Mouse (Mus musculus) gastrocnemius, postnatal 36 days (tissue): Measurements from ENCODE around the gene Foxa3. TPM values are rescaled to one million over a fixed set of nuclear protein-coding genes. Genes with fewer than 3 reads are reported as not detected.
A peak's percentile ranks its signal among the peaks of the same experiment; 100 is the strongest.
"Not testable (repeated sequence)": the region's sequence is repeated elsewhere in the genome, so short reads cannot be mapped to it uniquely, and the experiment has no call there.

ENCODE experiments used
- DNase-seq, 2 experiments: peaks; one replicate each; pipeline ENCODE4 v3.0.0; 2022
- intact Hi-C: fragments of 180-260 bp; cut with DNase I; formaldehyde crosslinking; loops from one replicate; pipeline ENCODE4 v1.15.1; 2025
- long read RNA-seq, 2 experiments: library from polyadenylated mRNA; stranded (forward); transcript quantifications; one replicate each; pipeline ENCODE4 v2.0.0; 2021
- total RNA-seq, 2 experiments: library from RNA; stranded (reverse); gene quantifications; 2 replicates each; pipeline ENCODE4 v1.2.3; 2021

Gene Foxa3
- not detected for total RNA-seq
- long read RNA-seq, experiment 1, result 0 reads
- long read RNA-seq, experiment 2, result 0 reads

GRCm38 (mm10) chr7:19023357-19023814 lies at the start of gene Foxa3:
TSS of gene Foxa3 (minus strand) at chr7:19023538.
- intact Hi-C loops, result loop anchor here (2.0 kb wide), 1 partner anchor 15 kb away; no protein-coding TSS in a partner anchor
- DNase-seq, result peak; percentile 50 to 54

- DNase-seq, intact Hi-C loops: not testable (repeated sequence)
Observed at GRCm38 (mm10) chr7:19071024-19071423, 47.7 kb upstream of the Foxa3 start.

GRCm38 (mm10) chr7:19069500-19069899 lies 46.2 kb upstream of the Foxa3 start:
- intact Hi-C loops, result loop anchor here (2.0 kb wide), 1 partner anchor 23 kb away; no protein-coding TSS in a partner anchor
- DNase-seq, result no peak

- DNase-seq, result peak in 1 of 2 experiments; percentile 69
- intact Hi-C loops, result loop anchor here (2.0 kb wide), 1 partner anchor 24 kb away; no protein-coding TSS in a partner anchor
Observed at GRCm38 (mm10) chr7:19068707-19069106, 45.4 kb upstream of the Foxa3 start.

- intact Hi-C loops, result loop anchor here (2.0 kb wide), 1 partner anchor 25 kb away; no protein-coding TSS in a partner anchor
- DNase-seq, result peak in 1 of 2 experiments; percentile 15
Observed at GRCm38 (mm10) chr7:19067935-19068334, 44.6 kb upstream of the Foxa3 start.

GRCm38 (mm10) chr7:19067063-19067462 lies 43.7 kb upstream of the Foxa3 start:
- intact Hi-C loops, result no loop called here
- DNase-seq, result no peak

GRCm38 (mm10) chr7:19065896-19066295 lies 42.6 kb upstream of the Foxa3 start:
- intact Hi-C loops, result no loop called here
- no peak for DNase-seq

- intact Hi-C loops, result no loop called here
- DNase-seq, result no peak
Observed at GRCm38 (mm10) chr7:19057405-19057804, 34.1 kb upstream of the Foxa3 start.

- intact Hi-C loops, result no loop called here
- DNase-seq, result no peak
Observed at GRCm38 (mm10) chr7:19055108-19055507, 31.8 kb upstream of the Foxa3 start.

- no peak for DNase-seq
- intact Hi-C loops, result no loop called here
Observed at GRCm38 (mm10) chr7:19054777-19055076, 31.4 kb upstream of the Foxa3 start.

GRCm38 (mm10) chr7:19054047-19054776 lies 30.9 kb upstream of the Foxa3 start, which contains the start of gene Rsph6a:
TSS of gene Rsph6a (plus strand) at chr7:19054690.
- intact Hi-C loops, result no loop called here
- DNase-seq, result no peak

- no peak for DNase-seq
- intact Hi-C loops, result no loop called here
Observed at GRCm38 (mm10) chr7:19053136-19053532, 29.8 kb upstream of the Foxa3 start.

- peak in 1 of 2 experiments; percentile 51 for DNase-seq
- intact Hi-C loops, result no loop called here
Observed at GRCm38 (mm10) chr7:19052345-19053135, 29.2 kb upstream of the Foxa3 start.

- no peak for DNase-seq
- intact Hi-C loops, result no loop called here
Observed at GRCm38 (mm10) chr7:19051161-19051560, 27.8 kb upstream of the Foxa3 start.

GRCm38 (mm10) chr7:19050172-19050571 lies 26.8 kb upstream of the Foxa3 start:
- intact Hi-C loops, result no loop called here
- DNase-seq, result no peak

GRCm38 (mm10) chr7:19049252-19049651 lies 25.9 kb upstream of the Foxa3 start:
- no peak for DNase-seq
- intact Hi-C loops, result no loop called here

GRCm38 (mm10) chr7:19048006-19048527 lies 24.7 kb upstream of the Foxa3 start:
- intact Hi-C loops, result no loop called here
- no peak for DNase-seq

- peak; percentile 47 to 54 for DNase-seq
- intact Hi-C loops, result no loop called here
Observed at GRCm38 (mm10) chr7:19046286-19047069, 23.1 kb upstream of the Foxa3 start.

- intact Hi-C loops, result loop anchor here (1.0 kb wide), 1 partner anchor 14 kb away; no protein-coding TSS in a partner anchor
- no peak for DNase-seq
Observed at GRCm38 (mm10) chr7:19044616-19045015, 21.3 kb upstream of the Foxa3 start.

- intact Hi-C loops, result no loop called here
Observed at GRCm38 (mm10) chr7:19031641-19032040, 8.3 kb upstream of the Foxa3 start.

More at GRCm38 (mm10) chr7:19031641-19032040, 8.3 kb upstream of the Foxa3 start:
- DNase-seq, result no peak
